Mouse (Mus musculus) heart, adult 2 months (tissue): ENCODE measurements around the gene Asap2.

Experiments used
- CTCF ChIP-seq: fragments of 200-600 bp; IDR thresholded peaks from 2 replicates; pipeline ENCODE4 v1.8.1; 2022; ENCODE audit warnings: antibody characterized with exemption, mild to moderate bottlenecking, moderate library complexity
- POLR2A ChIP-seq: fragments of 200-500 bp; IDR thresholded peaks from 2 replicates; pipeline ENCODE4 v1.6.1; 2011; ENCODE audit warnings: mild to moderate bottlenecking, low read depth, low read length, control low read depth; ENCODE audit not compliant: insufficient read depth

GRCm38 (mm10) chr12:21220596-21220995 lies 230.3 kb downstream of the Asap2 start:
- TF ChIP-seq POLR2A (no peak), CTCF (no peak)
